15 mouse cellular contexts compared by ENCODE assay signal in the genomic region with DNA sequence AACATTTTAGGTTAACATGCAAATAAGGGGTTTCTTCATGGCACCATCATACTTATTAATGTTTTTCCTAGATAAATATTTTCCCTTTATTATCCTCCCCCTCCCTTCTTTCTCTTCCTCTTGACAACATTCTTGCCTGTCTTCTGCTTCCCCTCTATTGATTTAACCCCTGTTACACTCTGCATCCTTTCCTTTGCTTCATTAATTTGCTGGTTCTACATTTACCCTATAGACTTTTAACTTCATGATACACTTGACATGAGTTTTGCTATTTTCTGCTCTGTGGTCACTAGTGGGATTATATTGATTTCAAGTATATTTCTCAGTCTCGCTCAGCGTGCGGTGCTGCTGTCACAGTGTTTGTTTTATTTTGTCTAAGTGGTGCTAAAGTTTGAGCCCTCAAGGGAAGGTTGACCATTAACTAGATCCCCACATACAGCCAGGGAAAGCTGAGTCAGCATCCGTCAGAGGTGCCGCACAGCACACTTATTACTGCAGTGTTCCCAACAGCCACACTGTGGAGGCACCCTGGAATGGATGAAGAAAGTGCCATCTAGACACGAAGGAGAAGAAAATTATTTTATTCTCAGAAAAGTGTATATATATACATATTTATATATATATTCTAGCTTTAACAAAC.
A peak's percentile ranks its signal among the peaks of the same experiment; 100 is the strongest.
DNase-seq lines count a peak whose midpoint lies in the region; ATAC-seq and TF ChIP-seq lines count a peak whose summit lies in the region.
"Had no signal": no experiment of that assay in that cellular context is flagged by ENCODE, and none has a peak within 500 bp of the region (broad histone marks: within the 10 kb centered on the region; RNA-seq: fewer than 3 reads in every experiment).

No protein-coding gene starts in this region.

- H3K9me3 ChIP-seq in intestine, embryonic 15.5 days, result no peaks in the 10 kb centered on the region
- H3K9me3 ChIP-seq in intestine, postnatal 0 days (ENCODE audit: control insufficient read depth), result no peaks in the 10 kb centered on the region
- H3K9me3 ChIP-seq in neural tube, embryonic 15.5 days (replicated peaks), result no peaks in the 10 kb centered on the region
- H3K9me3 ChIP-seq in forebrain, embryonic 12.5 days, result no peaks in the 10 kb centered on the region
- H3K9me3 ChIP-seq: embryonic facial prominence, embryonic 13.5 days; heart, embryonic 12.5 days; limb, embryonic 15.5 days; midbrain, embryonic 15.5 days had no signal

- no peaks in the 10 kb centered on the region for H3K79me2 ChIP-seq in liver, adult 2 months (ENCODE audit: control insufficient read depth, insufficient read depth, low read length)

- no peak overlapping the region for H3K4me3 ChIP-seq in intestine, embryonic 15.5 days (replicated peaks)
- H3K4me3 ChIP-seq in intestine, postnatal 0 days (ENCODE audit: low read depth, low read length), result no peak overlapping the region
- H3K4me3 ChIP-seq in liver, adult 2 months (ENCODE audit: insufficient read depth, low read depth, low read length), result no peak overlapping the region
- no peak overlapping the region for H3K4me3 ChIP-seq in neural tube, embryonic 15.5 days (replicated peaks)
- H3K4me3 ChIP-seq in forebrain, embryonic 12.5 days (replicated peaks), result no peak overlapping the region
- H3K4me3 ChIP-seq: embryonic facial prominence, embryonic 13.5 days; heart, embryonic 12.5 days; limb, embryonic 15.5 days; midbrain, embryonic 15.5 days had no signal

- DNase-seq in kidney, adult 18-20 months, result peak; percentile 29
- peak; percentile 71 for DNase-seq in liver, adult 2 months (ENCODE audit: extremely low read depth, low read depth, low spot score)
- DNase-seq in gastrocnemius, postnatal 25 days, result no peak
- DNase-seq in frontal cortex, adult 2 months (ENCODE audit: extremely low spot score in 1 of 2, low spot score in 1 of 2), result no peak
- DNase-seq: layer of hippocampus, postnatal 36 days; right cerebral cortex, postnatal 4 days had no signal

- H3K4me1 ChIP-seq in intestine, embryonic 15.5 days (replicated peaks), result no peaks in the 10 kb centered on the region
- no peaks in the 10 kb centered on the region for H3K4me1 ChIP-seq in intestine, postnatal 0 days (replicated peaks; ENCODE audit: control insufficient read depth, insufficient read depth, low read length)
- no peaks in the 10 kb centered on the region for H3K4me1 ChIP-seq in liver, adult 2 months (ENCODE audit: control insufficient read depth, insufficient read depth, low read length)
- H3K4me1 ChIP-seq in neural tube, embryonic 15.5 days, result 0 out of 2 replicates have a peak, but pooled peaks cover 7% of the 10 kb centered on the region
- H3K4me1 ChIP-seq in forebrain, embryonic 12.5 days, result no peaks in the 10 kb centered on the region
- H3K4me1 ChIP-seq: heart, embryonic 12.5 days; midbrain, embryonic 15.5 days had no signal

- no peak overlapping the region for H3K4me2 ChIP-seq in intestine, embryonic 15.5 days (replicated peaks)
- H3K4me2 ChIP-seq in intestine, postnatal 0 days (replicated peaks; ENCODE audit: low read depth), result no peak overlapping the region
- no peak overlapping the region for H3K4me2 ChIP-seq in neural tube, embryonic 15.5 days
- no peak overlapping the region for H3K4me2 ChIP-seq in forebrain, embryonic 12.5 days
- H3K4me2 ChIP-seq: embryonic facial prominence, embryonic 13.5 days; heart, embryonic 12.5 days; hindbrain, embryonic 14.5 days; limb, embryonic 15.5 days; midbrain, embryonic 15.5 days had no signal

- 41% methylated on average over 6 of the region's 6 CpGs for WGBS in intestine, embryonic 15.5 days
- 27% methylated on average over 6 of the region's 6 CpGs for WGBS in intestine, postnatal 0 days
- WGBS in liver, adult 2 months, result 24% methylated on average over 6 of the region's 6 CpGs
- 56% methylated on average over 6 of the region's 6 CpGs for WGBS in neural tube, embryonic 15.5 days
- 82% methylated on average over 6 of the region's 6 CpGs for WGBS in forebrain, embryonic 12.5 days

- H3K27ac ChIP-seq in intestine, embryonic 15.5 days, result no peak overlapping the region
- no peak overlapping the region for H3K27ac ChIP-seq in intestine, postnatal 0 days (ENCODE audit: low read depth, low read length)
- H3K27ac ChIP-seq in liver, adult 2 months (replicated peaks; ENCODE audit: insufficient read depth, low read depth, low read length), result no peak overlapping the region
- H3K27ac ChIP-seq in neural tube, embryonic 15.5 days (replicated peaks), result no peak overlapping the region
- H3K27ac ChIP-seq in forebrain, embryonic 12.5 days, result no peak overlapping the region
- H3K27ac ChIP-seq: embryonic facial prominence, embryonic 13.5 days; hindbrain, embryonic 14.5 days; limb, embryonic 15.5 days; midbrain, embryonic 15.5 days had no signal

- TF ChIP-seq CTCF in intestine, postnatal 0 days (IDR thresholded peaks at IDR 0.05; ENCODE audit: low read depth), result no peak
- no peak for TF ChIP-seq CTCF in liver, adult 2 months (IDR thresholded peaks at IDR 0.05; ENCODE audit: low read depth, low read length)

- no peaks in the 10 kb centered on the region for H3K36me3 ChIP-seq in intestine, embryonic 15.5 days
- no peaks in the 10 kb centered on the region for H3K36me3 ChIP-seq in intestine, postnatal 0 days (ENCODE audit: control insufficient read depth, insufficient read depth)
- no peaks in the 10 kb centered on the region for H3K36me3 ChIP-seq in liver, adult 2 months (ENCODE audit: control insufficient read depth, insufficient read depth, low read length)
- no peaks in the 10 kb centered on the region for H3K36me3 ChIP-seq in neural tube, embryonic 15.5 days
- H3K36me3 ChIP-seq in forebrain, embryonic 12.5 days (replicated peaks), result no peaks in the 10 kb centered on the region
- H3K36me3 ChIP-seq: embryonic facial prominence, embryonic 13.5 days; heart, embryonic 12.5 days; limb, embryonic 15.5 days; midbrain, embryonic 15.5 days had no signal

- H3K9ac ChIP-seq in intestine, embryonic 15.5 days, result no peak overlapping the region
- no peak overlapping the region for H3K9ac ChIP-seq in intestine, postnatal 0 days (ENCODE audit: low read depth, low read length)
- no peak overlapping the region for H3K9ac ChIP-seq in liver, adult 2 months (ENCODE audit: low read depth, low read length)
- H3K9ac ChIP-seq in neural tube, embryonic 15.5 days (replicated peaks), result no peak overlapping the region
- no peak overlapping the region for H3K9ac ChIP-seq in forebrain, embryonic 12.5 days
- H3K9ac ChIP-seq: embryonic facial prominence, embryonic 13.5 days; heart, embryonic 12.5 days; hindbrain, embryonic 14.5 days; limb, embryonic 15.5 days; midbrain, embryonic 15.5 days had no signal

- TF ChIP-seq POLR2A in liver, adult 2 months (IDR thresholded peaks at IDR 0.05; ENCODE audit: extremely low read depth, insufficient read depth, low read length), result no peak

- peak; percentile 81 for ATAC-seq in intestine, embryonic 15.5 days
- no peak for ATAC-seq in intestine, postnatal 0 days
- peak; percentile 65; the same call in 1 of the 2 replicates for ATAC-seq in neural tube, embryonic 15.5 days (ENCODE audit: low FRiP score)
- no peak for ATAC-seq in forebrain, embryonic 12.5 days (ENCODE audit: low FRiP score)
- ATAC-seq: midbrain, embryonic 15.5 days had no signal

- no peaks in the 10 kb centered on the region for H3K27me3 ChIP-seq in intestine, embryonic 15.5 days (replicated peaks)
- no peaks in the 10 kb centered on the region for H3K27me3 ChIP-seq in intestine, postnatal 0 days (replicated peaks; ENCODE audit: control insufficient read depth, insufficient read depth, low read length)
- no peaks in the 10 kb centered on the region for H3K27me3 ChIP-seq in liver, adult 2 months (ENCODE audit: control insufficient read depth, insufficient read depth, low read length)
- no peaks in the 10 kb centered on the region for H3K27me3 ChIP-seq in neural tube, embryonic 15.5 days (replicated peaks)
- no peaks in the 10 kb centered on the region for H3K27me3 ChIP-seq in forebrain, embryonic 12.5 days
- H3K27me3 ChIP-seq: embryonic facial prominence, embryonic 13.5 days; heart, embryonic 12.5 days; limb, embryonic 15.5 days; midbrain, embryonic 15.5 days had no signal

Comparison
In these comparisons a context has a peak if more than half of its experiments do, and no peak if none do; other contexts are left out.
1. ATAC-seq: peak in intestine, embryonic 15.5 days (single experiment) and neural tube, embryonic 15.5 days (single experiment); none in intestine, postnatal 0 days (single experiment) and forebrain, embryonic 12.5 days (single experiment).
2. DNase-seq: peak in kidney, adult 18-20 months (single experiment) and liver, adult 2 months (single experiment); none in gastrocnemius, postnatal 25 days (single experiment) and frontal cortex, adult 2 months (0 of 2).